Mouse (Mus musculus) liver, adult 2 months (tissue): ENCODE data around the gene Car4. TPM values are rescaled to one million over a fixed set of nuclear protein-coding genes. Genes with fewer than 3 reads are reported as not detected.

ENCODE experiments used
- DNase-seq: peaks from one replicate; pipeline ENCODE4 v3.0.0-alpha.2; 2011; ENCODE audit warnings: low read depth, low spot score; ENCODE audit errors: extremely low read depth
- H3K27ac ChIP-seq: fragments of 200-500 bp; replicated peaks from 2 replicates; pipeline ENCODE4 v1.5.1; 2012; ENCODE audit warnings: low read depth, mild to moderate bottlenecking, control low read depth, inconsistent platforms, low read length; ENCODE audit not compliant: insufficient read depth
- H3K27me3 ChIP-seq: fragments of 200-500 bp; 2 replicates; pipeline ENCODE4 v1.6.1; 2012; ENCODE audit warnings: mild to moderate bottlenecking, moderate library complexity, low read length, inconsistent platforms; ENCODE audit not compliant: control insufficient read depth, insufficient read depth
- H3K36me3 ChIP-seq: fragments of 200-500 bp; 2 replicates; pipeline ENCODE4 v1.6.1; 2012; ENCODE audit warnings: low read length, inconsistent platforms; ENCODE audit not compliant: control insufficient read depth, insufficient read depth
- H3K4me1 ChIP-seq: fragments of 200-500 bp; 2 replicates; pipeline ENCODE4 v1.6.1; 2011; ENCODE audit warnings: low read length; ENCODE audit not compliant: control insufficient read depth, insufficient read depth
- H3K4me3 ChIP-seq: fragments of 200-500 bp; 2 replicates; pipeline ENCODE4 v1.5.1; 2011; ENCODE audit warnings: low read depth, mild to moderate bottlenecking, control low read depth, low read length, moderate library complexity; ENCODE audit not compliant: insufficient read depth
- H3K79me2 ChIP-seq: fragments of 200-500 bp; 2 replicates; pipeline ENCODE4 v1.6.1; 2012; ENCODE audit warnings: inconsistent platforms, mild to moderate bottlenecking, low read length, moderate library complexity; ENCODE audit not compliant: control insufficient read depth, insufficient read depth
- H3K9ac ChIP-seq: fragments of 200-500 bp; 2 replicates; pipeline ENCODE4 v1.6.1; 2012; ENCODE audit warnings: low read depth, mild to moderate bottlenecking, control low read depth, inconsistent platforms, low read length
- CTCF ChIP-seq: fragments of 200-500 bp; IDR thresholded peaks from 2 replicates; pipeline ENCODE4 v1.5.1; 2011; ENCODE audit warnings: low read depth, low read length, control low read depth
- POLR2A ChIP-seq: fragments of 200-500 bp; IDR thresholded peaks from 2 replicates; pipeline ENCODE4 v1.6.1; 2011; ENCODE audit warnings: low read length, control low read depth; ENCODE audit not compliant: insufficient read depth; ENCODE audit errors: extremely low read depth
- polyA plus RNA-seq: library from polyadenylated mRNA; depleted of rRNA; stranded (reverse); fragments of >200 nt; gene quantifications from 2 replicates; pipeline ENCODE4 v1.2.3, GENCODE M21; 2012; rRNA removed
- total RNA-seq: library from RNA; depleted of rRNA; stranded (reverse); fragments of >200 nt; gene quantifications from 2 replicates; pipeline ENCODE4 v1.2.3, GENCODE M21; 2014; rRNA removed

The Car4 gene
- total and polyA plus RNA-seq, 2 experiments, result 0.13 TPM; not detected in 1

DNA sequence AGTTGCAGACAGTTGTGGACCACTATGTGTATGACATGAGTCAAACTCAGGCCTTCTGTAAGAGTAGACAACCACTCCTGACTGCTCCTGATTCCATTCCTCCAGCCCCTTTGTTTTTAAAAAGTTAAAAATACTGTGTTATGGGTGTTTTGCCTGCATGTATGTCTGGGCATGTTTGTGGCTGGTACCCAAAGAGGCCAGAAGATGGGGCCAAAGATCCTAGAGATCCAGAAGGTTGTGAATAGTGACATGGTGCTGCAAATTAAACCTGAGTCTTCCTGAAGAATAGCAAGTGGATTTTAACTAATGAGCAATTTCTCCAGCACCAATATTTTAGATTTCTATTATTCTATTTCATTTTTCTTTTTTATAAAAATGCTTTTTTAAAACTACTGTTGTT lies 55.5 kb downstream of the Car4 start:
- H3K36me3 ChIP-seq, result peaks cover 27% of the 10 kb centered on the region
- no peak for TF ChIP-seq POLR2A
- no peak for TF ChIP-seq CTCF
- no peak overlapping the region for H3K9ac ChIP-seq
- H3K4me3 ChIP-seq, result no peak overlapping the region
- H3K79me2 ChIP-seq, result no peaks in the 10 kb centered on the region
- H3K27ac ChIP-seq, result no peak overlapping the region
- no peak for DNase-seq
- no peaks in the 10 kb centered on the region for H3K4me1 ChIP-seq
- no peaks in the 10 kb centered on the region for H3K27me3 ChIP-seq

Other genes starting within 250 kb of the Car4 start
- gene Mrm1, start 138.3 kb upstream of the Car4 start, total RNA-seq, result 2.2 and 2.6 TPM in 2 replicates
- gene Mrm1, start 138.3 kb upstream of the Car4 start, polyA plus RNA-seq, result 3.1 and 3.9 TPM in 2 replicates
- gene Dhrs11, start 128.8 kb upstream of the Car4 start, total RNA-seq, result 14.8 and 23.2 TPM in 2 replicates
- gene Dhrs11, start 128.8 kb upstream of the Car4 start, polyA plus RNA-seq, result 68.3 and 75.1 TPM in 2 replicates
- gene Ggnbp2, start 87.0 kb upstream of the Car4 start, total RNA-seq, result 84.9 and 96.4 TPM in 2 replicates
- 22.5 and 34.0 TPM in 2 replicates for gene Ggnbp2, start 87.0 kb upstream of the Car4 start, polyA plus RNA-seq
- 2.3 and 3.7 TPM in 2 replicates for gene Myo19, start 77.6 kb upstream of the Car4 start, total RNA-seq
- gene Myo19, start 77.6 kb upstream of the Car4 start, polyA plus RNA-seq, result 5.3 and 7.7 TPM in 2 replicates
- 4.2 and 4.8 TPM in 2 replicates for gene Pigw, start 77.5 kb upstream of the Car4 start, total RNA-seq
- gene Pigw, start 77.5 kb upstream of the Car4 start, polyA plus RNA-seq, result 1.2 and 1.5 TPM in 2 replicates
- 10.0 and 10.3 TPM in 2 replicates for gene Znhit3, start 41.4 kb upstream of the Car4 start, total RNA-seq
- 4.3 and 5.4 TPM in 2 replicates for gene Znhit3, start 41.4 kb upstream of the Car4 start, polyA plus RNA-seq
- gene Usp32, start 182.4 kb downstream of the Car4 start, total RNA-seq, result 24.3 and 28.7 TPM in 2 replicates
- 3.2 and 4.3 TPM in 2 replicates for gene Usp32, start 182.4 kb downstream of the Car4 start, polyA plus RNA-seq
- gene 1700125H20Rik, start 212.6 kb downstream of the Car4 start, total RNA-seq, result not detected in 2 replicates
- not detected in 2 replicates for gene 1700125H20Rik, start 212.6 kb downstream of the Car4 start, polyA plus RNA-seq